Mouse (Mus musculus) liver, embryonic 13.5 days (tissue): ENCODE measurements around the gene Duox1. TPM values are rescaled to one million over a fixed set of nuclear protein-coding genes. Genes with fewer than 3 reads are reported as not detected.
A peak's percentile ranks its signal among the peaks of the same experiment; 100 is the strongest.
"Not testable (repeated sequence)": the region's sequence is repeated elsewhere in the genome, so short reads cannot be mapped to it uniquely, and the experiment has no call there.

Experiments used
- ATAC-seq: fragments of 200-750 bp; cut with Nextera tagmentation; 2 replicates; pipeline ENCODE4 v1.8.0; 2017; ENCODE audit warnings: low read depth, mild to moderate bottlenecking, moderate number of reproducible peaks, moderate library complexity
- DNase-seq: peaks from one replicate; pipeline ENCODE4 v3.0.0; 2022
- H3K27ac ChIP-seq: fragments of 300-500 bp; sonication (generic); 2 replicates; pipeline ENCODE4 v1.5.1; 2015; ENCODE audit warnings: moderate library complexity, mild to moderate bottlenecking, inconsistent platforms
- H3K27me3 ChIP-seq: fragments of 300-500 bp; sonication (generic); 2 replicates; pipeline ENCODE4 v1.6.1; 2015; ENCODE audit warnings: mild to moderate bottlenecking, inconsistent platforms
- H3K36me3 ChIP-seq: fragments of 300-500 bp; sonication (generic); 2 replicates; pipeline ENCODE4 v1.6.1; 2015; ENCODE audit warnings: mild to moderate bottlenecking, inconsistent platforms
- H3K4me1 ChIP-seq: fragments of 300-500 bp; sonication (generic); replicated peaks from 2 replicates; pipeline ENCODE4 v1.6.1; 2015; ENCODE audit warnings: inconsistent platforms
- H3K4me2 ChIP-seq: fragments of 300-500 bp; sonication (generic); 2 replicates; pipeline ENCODE4 v1.6.1; 2015; ENCODE audit warnings: inconsistent platforms, mild to moderate bottlenecking, moderate library complexity
- H3K4me3 ChIP-seq: fragments of 300-500 bp; sonication (generic); replicated peaks from 2 replicates; pipeline ENCODE4 v1.5.1; 2015; ENCODE audit warnings: mild to moderate bottlenecking, inconsistent platforms
- H3K9ac ChIP-seq: fragments of 300-500 bp; sonication (generic); 2 replicates; pipeline ENCODE4 v1.6.1; 2015; ENCODE audit warnings: mild to moderate bottlenecking, inconsistent platforms
- H3K9me3 ChIP-seq: fragments of 300-500 bp; sonication (generic); replicated peaks from 2 replicates; pipeline ENCODE4 v1.6.1; 2016; ENCODE audit warnings: inconsistent platforms
- WGBS: fragments of 180-500 bp; shearing (Covaris S2); methylation state at CpG from one replicate; pipeline ENCODE4 v1.1.7; 2015; ENCODE audit not compliant: insufficient replicate concordance; 5-methylcytosine and 5-hydroxymethylcytosine counted together
- polyA plus RNA-seq: library from polyadenylated mRNA; unstranded; fragments of >200 nt; fragmentation: Nextera tagmentation; extraction: Ambion mirVana; gene quantifications from 2 replicates; pipeline ENCODE4 v1.2.1, GENCODE M21; 2015

Gene Duox1
- polyA plus RNA-seq, 1 experiment from 2014 or later: not detected

GRCm38 (mm10) chr2:122378421-122379291, 63.2 kb downstream of the Duox1 start:
- Histone ChIP-seq H3K27ac (no peak overlapping the region; the same call in 1 of the 2 replicates), H3K9ac (peak overlapping the region; percentile 60), H3K4me3 (peak overlapping the region; percentile 78), H3K36me3 (no peaks in the 10 kb centered on the region), H3K9me3 (no peaks in the 10 kb centered on the region), H3K4me1 (peaks cover 36% of the 10 kb centered on the region), H3K4me2 (peak overlapping the region; percentile 83), H3K27me3 (no peaks in the 10 kb centered on the region)
- ATAC-seq: no peak
- 16% methylated on average over 8 of the region's 8 CpGs for WGBS
- DNase-seq: no peak

- no peaks in the 10 kb centered on the region for H3K9me3 ChIP-seq
- no peak for ATAC-seq
- 18% methylated on average over 2 of the region's 2 CpGs for WGBS
- H3K4me3 ChIP-seq: no peak overlapping the region
- no peak overlapping the region for H3K27ac ChIP-seq
- H3K4me1 ChIP-seq: peaks cover 36% of the 10 kb centered on the region
- no peak overlapping the region for H3K9ac ChIP-seq
- peak overlapping the region; percentile 83 for H3K4me2 ChIP-seq
- no peak for DNase-seq
- no peaks in the 10 kb centered on the region for H3K36me3 ChIP-seq
- H3K27me3 ChIP-seq: no peaks in the 10 kb centered on the region
Observed at GRCm38 (mm10) chr2:122379292-122379650, 63.8 kb downstream of the Duox1 start.

GRCm38 (mm10) chr2:122380768-122381311, 65.4 kb downstream of the Duox1 start:
- WGBS: 6% methylated on average over 11 of the region's 11 CpGs
- Histone ChIP-seq H3K36me3 (no peaks in the 10 kb centered on the region), H3K27me3 (no peaks in the 10 kb centered on the region), H3K27ac (no peak overlapping the region), H3K9me3 (no peaks in the 10 kb centered on the region), H3K9ac (0 out of 2 replicates have a peak overlapping the region, but pooled peaks have one; percentile 29), H3K4me1 (peaks cover 28% of the 10 kb centered on the region), H3K4me3 (peak overlapping the region; percentile 35), H3K4me2 (peak overlapping the region; percentile 54)
- DNase-seq (no peak), ATAC-seq (no peak)

- H3K4me2 ChIP-seq: no peak overlapping the region
- ATAC-seq: no peak
Observed at GRCm38 (mm10) chr2:122381329-122382103, 66.0 kb downstream of the Duox1 start.

GRCm38 (mm10) chr2:122382121-122382520, 66.6 kb downstream of the Duox1 start:
- no peak overlapping the region for H3K27ac ChIP-seq
- no peaks in the 10 kb centered on the region for H3K27me3 ChIP-seq
- H3K4me1 ChIP-seq: peaks cover 19% of the 10 kb centered on the region
- H3K9ac ChIP-seq: no peak overlapping the region
- no peak overlapping the region for H3K4me2 ChIP-seq
- WGBS: 63% methylated on average over 6 of the region's 6 CpGs
- H3K36me3 ChIP-seq: no peaks in the 10 kb centered on the region
- no peak for DNase-seq
- ATAC-seq: no peak
- no peak overlapping the region for H3K4me3 ChIP-seq
- no peaks in the 10 kb centered on the region for H3K9me3 ChIP-seq

More at GRCm38 (mm10) chr2:122381329-122382103, 66.0 kb downstream of the Duox1 start:
- peaks cover 21% of the 10 kb centered on the region for H3K4me1 ChIP-seq
- H3K4me3 ChIP-seq: no peak overlapping the region
- no peaks in the 10 kb centered on the region for H3K9me3 ChIP-seq
- WGBS: 58% methylated on average over 16 of the region's 16 CpGs
- no peak overlapping the region for H3K9ac ChIP-seq
- H3K27ac ChIP-seq: no peak overlapping the region
- no peaks in the 10 kb centered on the region for H3K36me3 ChIP-seq
- DNase-seq: no peak
- no peaks in the 10 kb centered on the region for H3K27me3 ChIP-seq

- Histone ChIP-seq H3K36me3 (no peaks in the 10 kb centered on the region), H3K27me3 (no peaks in the 10 kb centered on the region), H3K27ac (no peak overlapping the region), H3K9me3 (no peaks in the 10 kb centered on the region), H3K4me1 (peaks cover 10% of the 10 kb centered on the region), H3K4me3 (no peak overlapping the region), H3K9ac (no peak overlapping the region), H3K4me2 (no peak overlapping the region)
- no peak for ATAC-seq
- no peak for DNase-seq
- WGBS: 30% methylated on average over 3 of the region's 3 CpGs
Observed at GRCm38 (mm10) chr2:122385095-122385494, 69.6 kb downstream of the Duox1 start.

GRCm38 (mm10) chr2:122387135-122387534, 71.7 kb downstream of the Duox1 start:
- 82% methylated on average over 3 of the region's 3 CpGs for WGBS
- H3K4me2 ChIP-seq, H3K9ac ChIP-seq: not testable (repeated sequence)

GRCm38 (mm10) chr2:122396150-122396549, 80.7 kb downstream of the Duox1 start:
- H3K36me3 ChIP-seq: no peaks in the 10 kb centered on the region
- no peak overlapping the region for H3K9ac ChIP-seq
- ATAC-seq: no peak
- H3K27me3 ChIP-seq: no peaks in the 10 kb centered on the region
- no peak overlapping the region for H3K4me3 ChIP-seq
- no peak overlapping the region for H3K27ac ChIP-seq
- 53% methylated on average over 1 of the region's 1 CpGs for WGBS
- H3K9me3 ChIP-seq: no peaks in the 10 kb centered on the region
- no peak overlapping the region for H3K4me2 ChIP-seq
- DNase-seq: no peak
- no peaks in the 10 kb centered on the region for H3K4me1 ChIP-seq

More at GRCm38 (mm10) chr2:122387135-122387534, 71.7 kb downstream of the Duox1 start:
- not testable (repeated sequence) for H3K4me1 ChIP-seq, H3K27ac ChIP-seq, H3K9me3 ChIP-seq, H3K36me3 ChIP-seq, H3K4me3 ChIP-seq, H3K27me3 ChIP-seq, ATAC-seq, DNase-seq

Other genes starting within 250 kb of the Duox1 start
- 3.5 and 3.6 TPM in 2 replicates for gene Spg11, start 197.3 kb upstream of the Duox1 start, polyA plus RNA-seq
- 322 and 384 TPM in 2 replicates for gene B2m, start 168.0 kb upstream of the Duox1 start, polyA plus RNA-seq
- gene Trim69, start 155.0 kb upstream of the Duox1 start, polyA plus RNA-seq: not detected in 2 replicates
- 0.06 TPM in 2 replicates for gene Patl2, start 129.5 kb upstream of the Duox1 start, polyA plus RNA-seq
- not detected in 2 replicates for gene Terb2, start 129.4 kb upstream of the Duox1 start, polyA plus RNA-seq
- gene Sord, start 80.9 kb upstream of the Duox1 start, polyA plus RNA-seq: 146 and 178 TPM in 2 replicates
- not detected in 2 replicates for gene Duox2, start 17.2 kb upstream of the Duox1 start, polyA plus RNA-seq
- gene Duoxa2, start 16.8 kb upstream of the Duox1 start, polyA plus RNA-seq: not detected in 2 replicates
- not detected in 2 replicates for gene Duoxa1, start 1.9 kb upstream of the Duox1 start, polyA plus RNA-seq
- 0.83 and 1.1 TPM in 2 replicates for gene Shf, start 53.5 kb downstream of the Duox1 start, polyA plus RNA-seq
- gene Slc28a2, start 110.8 kb downstream of the Duox1 start, polyA plus RNA-seq: 0.35 and 0.48 TPM in 2 replicates
- not detected in 2 replicates for gene Gm14085, start 169.3 kb downstream of the Duox1 start, polyA plus RNA-seq